ENCODE assay signal across 8 mouse cellular contexts in genomic region chr9:62522211-62522610, GRCm38 (mm10). TPM values are rescaled to one million over a fixed set of nuclear protein-coding genes. Genes with fewer than 3 reads are reported as not detected.
A peak's percentile ranks its signal among the peaks of the same experiment; 100 is the strongest.
DNase-seq lines count a peak whose midpoint lies in the region; ATAC-seq lines count a peak whose summit lies in the region.

No protein-coding gene starts in this region.

- 58% methylated on average over 5 of the region's 5 CpGs for WGBS in heart, embryonic 14.5 days
- 44% methylated on average over 5 of the region's 5 CpGs for WGBS in neural tube, embryonic 13.5 days

- H3K36me3 ChIP-seq in heart, embryonic 14.5 days (ENCODE audit: control insufficient read depth, insufficient read depth, low read length) = no peaks in the 10 kb centered on the region
- no peaks in the 10 kb centered on the region for H3K36me3 ChIP-seq in neural tube, embryonic 13.5 days

- H3K27me3 ChIP-seq in heart, embryonic 14.5 days (ENCODE audit: control insufficient read depth, insufficient read depth, low read length) = no peaks in the 10 kb centered on the region
- no peaks in the 10 kb centered on the region for H3K27me3 ChIP-seq in neural tube, embryonic 13.5 days

- no peak overlapping the region for H3K9ac ChIP-seq in heart, embryonic 14.5 days (ENCODE audit: low read length)
- 0 out of 2 replicates have a peak overlapping the region, but pooled peaks have one; percentile 0 for H3K9ac ChIP-seq in neural tube, embryonic 13.5 days

- peaks cover 42 to 56% of the 10 kb centered on the region in 2 experiments for H3K4me1 ChIP-seq in heart, embryonic 14.5 days (ENCODE audit: control insufficient read depth in 2 of 2, insufficient read depth in 2 of 2, low read length in 2 of 2)
- peaks cover 100% of the 10 kb centered on the region for H3K4me1 ChIP-seq in neural tube, embryonic 13.5 days (replicated peaks)

- H3K4me2 ChIP-seq in heart, embryonic 14.5 days (ENCODE audit: low read length) = no peak overlapping the region
- no peak overlapping the region for H3K4me2 ChIP-seq in neural tube, embryonic 13.5 days

- H3K9me3 ChIP-seq in heart, embryonic 14.5 days (ENCODE audit: control insufficient read depth, low read length) = no peaks in the 10 kb centered on the region
- no peaks in the 10 kb centered on the region for H3K9me3 ChIP-seq in neural tube, embryonic 13.5 days

- peak; percentile 28 for DNase-seq in right cerebral cortex, postnatal 14 days
- no peak for DNase-seq in right cerebral cortex, postnatal 25 days
- peak; percentile 74 to 82 for DNase-seq in kidney, postnatal 25 days
- DNase-seq in left cerebral cortex, adult 18-20 months (ENCODE audit: low spot score in 2 of 2) = no peak
- DNase-seq in right cerebral cortex, postnatal 10 days (ENCODE audit: low spot score in 2 of 2) = no peak
- no peak for DNase-seq in B cell, adult 2 months

- H3K4me3 ChIP-seq in heart, embryonic 14.5 days (ENCODE audit: control insufficient read depth in 1 of 2, insufficient read depth in 1 of 2, low read depth in 1 of 2, low read length in 2 of 2) = no peak overlapping the region
- H3K4me3 ChIP-seq in neural tube, embryonic 13.5 days = no peak overlapping the region

- ATAC-seq in heart, embryonic 14.5 days (ENCODE audit: insufficient number of reproducible peaks, insufficient read depth, low FRiP score, low read depth) = no peak
- no peak for ATAC-seq in neural tube, embryonic 13.5 days (ENCODE audit: low read depth)

- H3K27ac ChIP-seq in heart, embryonic 14.5 days (replicated peaks in 1 of 2; ENCODE audit: control insufficient read depth in 1 of 2, insufficient read depth in 1 of 2, low read depth in 2 of 2, low read length in 2 of 2) = peak overlapping the region; percentile 34 to 62
- peak overlapping the region; percentile 71 for H3K27ac ChIP-seq in neural tube, embryonic 13.5 days (replicated peaks)

RNA-seq across cellular contexts. Expression of gene Coro2b, which starts 14.6 kb away (rescaled TPM):
- 4.7 and 6.9 TPM in 2 replicates for polyA plus RNA-seq in heart, embryonic 14.5 days (2014; fragmentation: Nextera tagmentation; extraction: Ambion mirVana)
- 41.5 and 43.8 TPM in 2 replicates for polyA plus RNA-seq in neural tube, embryonic 13.5 days (2015; fragmentation: Nextera tagmentation; extraction: Ambion mirVana)
- total RNA-seq in left cerebral cortex, adult 18-20 months (2021) = 100 to 1,000 TPM; 162 to 174 TPM

Comparison
In these comparisons a context has a peak if more than half of its experiments do, and no peak if none do; other contexts are left out.
1. DNase-seq: peak in right cerebral cortex, postnatal 14 days (single experiment) and kidney, postnatal 25 days (2 of 2); none in right cerebral cortex, postnatal 25 days (single experiment), left cerebral cortex, adult 18-20 months (0 of 2), right cerebral cortex, postnatal 10 days (0 of 2) and B cell, adult 2 months (0 of 2).